Mouse (Mus musculus) CD4-positive, CD25-positive, alpha-beta regulatory T cell, adult 4 months (primary cell): ENCODE data around the gene Large2. TPM values are rescaled to one million over a fixed set of nuclear protein-coding genes. Genes with fewer than 3 reads are reported as not detected.

Experiments
- ATAC-seq: one replicate; pipeline ENCODE4 v1.8.0; 2017
- polyA plus RNA-seq, 2 experiments: library from polyadenylated mRNA; unstranded; fragments of 100-300 nt; shearing (Covaris generic); gene quantifications; one replicate each; pipeline ENCODE4 v1.2.1; 2017

Gene Large2
- polyA plus RNA-seq, 2 experiments from 2014 or later, result not detected

DNA sequence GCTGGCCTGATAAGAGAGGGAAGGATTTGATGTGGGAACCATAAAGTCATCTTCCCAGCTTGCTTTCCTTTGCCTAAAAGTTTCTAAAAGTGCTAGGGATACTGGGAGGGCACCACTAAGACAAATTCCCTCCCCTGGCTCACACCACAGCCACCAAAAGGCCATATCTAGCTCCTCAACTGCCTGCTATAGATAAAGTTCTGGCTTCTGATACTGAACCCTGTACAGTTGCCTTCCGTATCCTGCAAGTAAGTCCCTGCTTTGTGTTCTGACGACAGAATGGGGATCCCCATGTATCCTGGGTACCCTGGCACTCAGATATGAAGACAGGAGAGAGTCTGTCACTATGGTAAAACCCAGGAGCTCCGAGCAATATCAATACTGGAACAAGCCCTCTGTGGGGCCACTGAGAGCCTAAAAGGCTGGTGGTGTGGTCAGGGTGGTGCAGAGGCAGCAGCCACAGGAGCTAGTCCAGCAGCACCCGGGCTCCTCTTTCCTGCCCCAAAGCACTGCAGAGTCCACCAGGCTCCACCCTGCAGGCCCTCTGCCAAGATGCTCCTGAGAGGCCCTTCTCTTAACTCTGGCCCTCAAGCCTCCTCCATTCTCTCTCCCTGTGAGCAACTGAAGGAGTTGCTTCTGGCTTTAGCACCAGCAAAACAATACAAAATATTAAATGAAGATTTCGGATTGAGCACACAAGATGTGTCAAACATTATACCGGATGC lies 15.7 kb upstream of the Large2 start:
- no peak for ATAC-seq

DNA sequence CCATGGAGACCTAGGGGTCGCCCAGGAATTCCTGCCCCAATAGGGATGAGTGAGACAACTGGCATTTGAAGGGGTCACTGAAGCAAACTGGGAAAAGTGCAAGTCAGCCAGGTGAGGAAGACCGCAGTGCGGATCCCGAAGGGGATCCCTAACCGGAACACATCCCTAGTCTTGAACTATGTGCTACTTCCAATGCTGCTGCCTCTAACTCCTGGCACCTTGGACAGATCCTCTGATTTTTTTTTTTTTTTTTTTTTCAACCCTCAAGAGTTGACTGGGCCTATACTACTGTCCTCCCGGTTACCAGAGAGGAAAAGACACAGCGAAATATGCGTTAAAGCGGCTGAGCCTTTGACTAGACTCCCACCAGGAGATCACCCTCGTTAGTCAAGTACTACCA lies 15.0 kb upstream of the Large2 start:
- no peak for ATAC-seq

DNA sequence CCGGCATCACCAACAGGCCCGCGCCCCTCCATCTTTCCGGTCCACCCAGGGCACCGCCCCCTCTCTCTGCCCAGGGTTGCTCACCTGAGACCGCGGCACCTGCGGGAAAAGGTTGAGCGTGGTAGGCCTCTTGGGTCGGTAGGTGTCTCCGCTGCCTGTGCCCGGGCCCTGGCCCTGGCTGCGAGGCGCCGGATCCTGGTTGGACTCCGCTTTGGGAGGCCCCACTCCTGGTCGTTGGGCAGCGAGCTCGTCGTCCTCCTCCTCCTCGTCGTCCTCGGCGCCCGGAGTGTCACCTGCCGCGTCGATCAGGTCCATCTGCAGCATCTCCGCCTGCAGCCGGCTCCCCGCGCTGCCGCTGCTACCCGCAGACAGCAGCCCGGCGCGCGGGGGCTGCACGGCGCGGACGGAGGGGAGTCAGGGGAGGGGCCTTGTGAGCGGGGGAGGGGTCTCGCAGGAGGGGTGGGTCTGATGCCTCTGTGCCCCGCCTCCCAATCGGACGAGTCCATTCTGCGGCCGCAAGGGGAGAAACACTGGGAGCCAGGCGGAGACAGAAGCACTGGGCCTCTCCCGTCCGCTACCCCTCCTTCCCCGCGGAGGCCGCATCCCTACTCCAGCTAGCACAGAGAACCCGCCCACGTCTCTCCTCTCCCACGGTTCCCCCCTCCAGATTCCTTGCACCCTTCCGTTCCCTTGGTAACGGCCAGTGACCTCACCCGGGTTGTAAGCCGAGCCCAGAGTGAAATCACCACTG lies 14.4 kb upstream of the Large2 start:
- peak; percentile 55 for ATAC-seq

DNA sequence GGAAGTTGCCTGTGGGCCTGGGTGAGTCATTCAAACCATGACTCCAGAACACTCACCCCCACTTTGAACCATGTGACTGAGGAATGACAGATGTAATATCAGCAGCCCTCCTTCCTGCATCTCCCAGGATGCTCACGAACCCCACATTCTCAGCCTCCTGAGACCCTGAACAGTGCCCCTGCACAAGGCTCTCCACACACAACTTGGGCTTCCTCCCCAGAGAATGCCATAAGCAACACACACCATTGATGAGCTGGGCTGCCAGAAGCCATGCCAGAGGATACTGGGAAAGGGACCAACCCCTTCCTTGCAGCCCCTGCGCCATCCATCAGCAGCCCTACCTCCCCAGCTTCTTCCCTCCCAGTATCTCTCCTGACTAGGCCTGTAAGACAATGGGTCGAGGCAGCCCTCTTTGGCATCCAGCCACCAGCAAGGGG lies 13.4 kb upstream of the Large2 start:
- no peak for ATAC-seq

DNA sequence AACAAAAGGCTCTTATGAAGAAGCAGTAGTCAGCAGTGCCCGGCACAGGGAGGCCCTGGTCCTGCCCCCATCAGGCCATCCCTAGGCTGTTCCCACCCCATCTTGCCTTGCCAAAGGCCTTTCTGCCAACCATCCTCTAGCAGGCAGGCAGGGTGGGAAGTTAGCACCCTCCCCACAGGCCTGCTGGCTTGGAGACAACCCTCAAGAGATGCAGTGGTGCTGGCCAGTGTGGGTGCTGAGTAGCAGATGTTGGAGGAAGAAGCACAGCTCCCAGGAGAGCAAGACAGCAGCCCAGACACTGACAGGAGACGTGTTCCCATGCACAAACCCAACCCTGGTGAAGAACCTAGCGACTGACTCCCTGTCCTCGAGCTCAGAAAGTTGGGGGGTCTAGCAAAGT lies 13.0 kb upstream of the Large2 start:
- ATAC-seq, result no peak

DNA sequence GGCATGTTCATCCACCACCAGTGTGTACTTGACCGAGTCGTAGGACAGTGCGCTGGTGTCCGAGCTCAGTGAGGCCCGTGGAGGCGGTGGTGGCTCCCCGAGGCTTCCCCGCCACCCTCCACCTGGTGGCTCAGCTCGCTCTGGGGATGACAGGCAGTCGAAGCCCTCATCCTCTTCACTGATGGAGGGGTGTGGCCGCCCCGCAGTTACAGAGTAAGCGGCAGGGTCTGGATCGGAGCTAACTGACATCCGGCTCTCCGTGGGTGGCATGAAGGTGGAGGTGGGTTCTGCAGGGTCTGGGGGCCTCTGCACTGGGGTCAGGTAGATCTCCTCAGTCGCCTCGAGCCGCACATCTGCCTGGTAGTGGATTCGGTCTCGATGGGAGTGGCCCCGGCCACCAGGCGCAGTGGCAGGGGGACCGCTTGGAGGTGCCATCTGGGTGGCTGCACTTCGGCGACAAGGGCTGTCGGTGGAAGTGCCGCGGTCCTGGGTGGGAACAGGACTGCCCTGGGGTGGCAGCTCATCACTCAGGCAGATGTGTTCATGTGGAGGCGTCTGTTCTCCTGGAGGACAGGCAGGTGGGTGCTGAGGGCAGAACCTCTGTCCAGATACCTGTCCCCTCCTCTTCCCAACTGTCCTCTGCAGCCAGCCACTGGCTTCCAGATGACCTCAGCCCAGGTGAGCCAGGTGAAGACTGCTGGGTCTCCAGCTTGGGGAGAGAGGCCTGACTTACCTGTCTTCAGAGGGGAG lies 12.3 kb upstream of the Large2 start:
- ATAC-seq, result no peak

DNA sequence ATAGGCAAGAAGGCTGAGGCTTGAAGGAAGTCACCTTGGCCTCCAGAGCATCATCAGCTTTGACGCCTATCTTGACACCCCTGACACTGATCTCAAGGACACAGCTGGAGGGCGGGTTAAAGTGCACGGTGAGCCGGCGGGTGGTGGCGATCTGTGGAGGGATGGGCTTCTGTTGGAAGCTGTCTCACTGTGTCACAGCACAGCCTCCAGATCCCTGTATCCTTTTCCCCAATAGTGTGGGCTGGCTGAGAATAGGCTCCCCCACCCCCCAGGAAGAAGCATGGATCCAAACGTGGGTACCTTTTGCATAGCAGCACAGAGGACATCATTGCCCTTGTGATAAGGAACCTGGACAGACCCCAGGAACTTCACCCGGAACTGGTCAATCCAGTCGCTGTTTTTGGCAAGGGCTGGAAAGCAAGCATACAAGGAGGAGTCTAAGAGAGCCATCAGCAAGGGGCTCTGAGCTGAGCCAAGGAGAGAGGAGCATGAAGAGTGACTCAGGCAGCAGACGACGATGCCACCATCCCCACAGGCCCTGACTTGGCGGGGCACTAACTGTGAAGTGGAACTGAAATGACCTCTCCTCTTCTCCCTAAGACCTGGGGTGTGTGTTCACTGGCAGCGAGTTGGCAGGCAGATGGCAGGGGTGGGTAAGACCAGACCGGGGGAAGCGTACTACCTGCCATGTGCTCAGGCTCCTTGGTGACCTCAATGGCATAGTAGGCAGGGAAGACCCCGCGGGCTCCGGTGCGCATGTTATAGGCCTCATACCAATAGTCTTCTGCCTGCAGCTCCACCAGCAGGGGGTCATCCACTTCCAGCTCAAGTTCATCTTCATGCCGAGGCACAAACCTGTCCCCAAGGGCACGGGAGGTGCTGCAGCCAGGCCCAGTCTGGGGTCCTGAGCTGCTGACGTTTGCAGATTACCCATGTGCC lies 10.7 kb upstream of the Large2 start:
- no peak for ATAC-seq

DNA sequence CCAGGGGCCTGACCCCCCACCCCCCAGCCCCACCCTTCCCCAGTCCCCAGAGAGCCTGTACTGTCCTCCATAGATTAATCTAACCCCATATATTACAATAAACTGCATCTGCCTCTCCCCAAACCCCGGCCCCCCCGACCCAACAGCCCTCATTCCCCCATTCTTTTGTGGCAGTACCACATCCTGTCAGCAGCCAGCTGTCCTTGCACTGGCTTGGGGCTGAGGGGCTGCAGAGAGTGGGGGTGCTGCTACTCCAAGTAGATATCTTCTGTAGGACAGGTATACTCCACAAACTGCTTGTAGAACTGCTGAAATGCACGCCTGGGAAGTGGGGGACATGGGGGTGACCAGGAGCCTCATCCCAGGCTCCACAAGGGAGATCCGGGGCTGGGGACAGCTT lies 9.4 kb upstream of the Large2 start:
- ATAC-seq, result no peak

DNA sequence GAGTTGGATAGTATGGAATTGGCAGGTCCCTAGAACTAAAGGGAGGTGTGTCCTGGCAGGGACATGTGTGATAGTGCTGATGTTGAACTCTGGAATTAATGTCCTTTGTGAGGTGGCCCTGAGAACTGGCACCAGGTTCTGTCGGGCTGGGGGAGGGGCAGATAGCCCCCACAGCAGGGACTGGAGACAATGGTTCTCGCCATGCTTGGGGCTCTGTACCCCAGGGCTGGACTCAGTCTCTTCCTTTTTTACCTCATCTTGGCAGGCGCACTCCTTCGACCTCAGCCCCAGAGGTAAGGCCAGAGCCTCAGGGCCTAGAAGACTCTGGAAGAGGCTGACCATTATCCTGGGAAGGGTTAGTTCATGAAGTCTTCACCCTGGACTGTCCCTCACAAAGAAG lies 8.1 kb upstream of the Large2 start:
- ATAC-seq, result no peak

DNA sequence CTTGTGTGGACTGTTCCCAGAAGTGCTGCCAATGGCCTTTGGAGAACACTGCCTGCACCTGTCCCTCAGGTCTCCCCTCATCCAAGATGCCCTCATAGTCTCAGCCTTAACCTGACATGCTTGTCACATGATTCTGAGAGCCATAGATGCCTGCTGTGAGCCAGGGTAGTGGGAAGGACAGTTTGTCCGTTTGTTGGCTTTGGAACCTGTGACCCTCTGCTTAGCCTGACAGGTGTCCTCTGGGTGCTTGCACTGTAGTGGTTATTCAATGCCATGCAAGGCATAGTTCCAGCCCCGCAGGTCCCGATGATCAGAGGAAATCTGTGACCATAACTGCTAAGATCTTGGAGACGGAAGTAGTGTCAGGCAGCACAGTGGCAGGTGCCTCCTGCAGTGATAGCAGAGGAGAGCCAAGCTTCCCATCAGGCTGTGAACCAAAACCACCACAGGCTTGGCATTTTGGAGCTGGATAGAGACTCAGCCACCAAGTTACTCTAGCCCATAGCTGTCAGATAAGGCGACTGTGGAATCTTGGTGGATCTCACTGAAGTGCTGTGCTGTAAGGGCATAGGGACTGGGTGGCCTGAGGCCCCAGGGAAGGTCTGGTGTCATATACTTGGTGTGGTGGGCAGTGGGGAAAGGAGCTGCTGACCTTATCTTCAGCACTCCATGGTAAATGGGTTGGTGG lies 7.4 kb upstream of the Large2 start, which contains the start of gene 1700029I15Rik:
TSS of gene 1700029I15Rik (plus strand) at position 638 of the 688 bp plus-strand sequence.
- no peak for ATAC-seq

DNA sequence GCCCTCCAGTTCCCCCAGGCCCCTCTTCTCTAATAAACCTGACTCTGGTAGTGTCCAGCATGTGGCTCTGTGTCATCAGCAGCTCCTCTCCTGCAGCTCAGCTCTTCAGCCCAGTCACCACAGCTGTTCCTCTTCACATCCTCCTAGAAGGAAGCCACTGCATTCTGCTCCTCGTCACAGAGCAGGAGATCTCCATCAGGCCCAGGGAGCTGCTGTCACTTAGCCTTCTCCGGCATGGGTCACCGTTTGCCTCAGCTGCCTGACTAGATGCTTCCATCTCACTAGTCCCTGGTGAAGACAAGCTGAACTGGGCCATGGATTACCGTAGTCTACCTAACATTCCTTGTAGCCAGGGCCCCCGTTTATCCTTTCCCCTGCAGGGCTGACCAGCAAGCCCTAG lies 6.5 kb upstream of the Large2 start:
- no peak for ATAC-seq

DNA sequence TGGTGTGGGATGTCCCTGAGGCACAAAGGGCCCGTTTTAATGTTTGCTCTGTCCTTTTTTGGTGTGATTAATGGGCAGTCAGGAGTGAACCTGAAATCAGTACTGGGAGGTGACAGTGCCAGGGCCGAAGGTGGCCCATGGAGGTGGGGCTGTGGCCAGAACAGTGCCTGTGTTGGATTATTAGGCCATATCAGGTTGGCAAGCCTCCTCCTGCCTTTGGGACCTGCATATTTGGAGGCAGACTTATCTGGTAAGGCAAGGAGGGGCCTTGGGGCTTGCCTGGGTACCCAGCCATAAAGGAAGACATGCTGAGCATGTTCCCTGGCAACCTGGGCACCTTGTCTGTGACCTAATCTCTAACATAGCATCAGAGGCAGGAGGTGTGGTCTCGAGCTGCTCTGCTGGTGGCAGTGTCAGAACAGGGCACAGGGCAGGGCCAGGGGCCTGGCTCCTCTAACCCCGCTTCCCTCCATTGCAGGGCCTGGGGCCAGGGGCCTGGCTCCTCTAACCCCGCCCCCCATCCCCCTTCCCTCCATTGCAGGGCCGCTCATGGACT lies 5.9 kb upstream of the Large2 start:
- no peak for ATAC-seq

DNA sequence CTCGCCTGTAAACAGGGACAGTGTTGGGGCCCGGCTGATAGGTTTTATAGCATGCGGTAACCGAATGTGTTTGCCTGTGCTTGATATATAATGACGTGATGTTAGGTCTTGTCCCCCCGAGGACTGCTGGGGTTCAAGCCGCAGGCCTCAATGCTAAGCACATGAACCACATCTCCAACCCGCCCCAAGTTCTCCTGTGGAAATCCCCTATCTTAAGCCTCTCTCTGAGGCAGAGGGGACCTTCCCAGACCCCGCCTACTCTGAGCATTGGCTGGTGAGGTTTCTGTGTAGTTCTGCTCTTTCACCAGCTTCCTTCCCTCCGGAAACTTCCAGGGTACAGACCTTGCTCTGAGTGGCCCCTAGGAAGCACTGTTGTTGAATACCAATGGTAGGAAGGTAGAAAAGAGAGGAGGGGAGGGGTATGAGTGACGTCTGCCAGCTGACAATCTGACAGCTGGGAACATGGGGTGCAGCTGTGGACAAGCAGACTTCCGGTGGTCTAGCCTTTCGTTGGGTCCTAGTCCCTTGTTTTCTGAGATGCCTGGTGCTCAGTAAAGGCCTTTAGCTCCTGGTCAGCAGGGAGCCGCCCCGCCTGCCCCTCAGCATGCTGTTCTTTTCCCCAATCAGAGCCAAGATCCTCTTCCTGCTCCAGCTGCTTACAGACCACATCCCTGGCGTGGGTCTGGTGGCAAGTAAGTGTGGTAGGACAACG lies 5.3 kb upstream of the Large2 start:
- ATAC-seq, result peak; percentile 49

DNA sequence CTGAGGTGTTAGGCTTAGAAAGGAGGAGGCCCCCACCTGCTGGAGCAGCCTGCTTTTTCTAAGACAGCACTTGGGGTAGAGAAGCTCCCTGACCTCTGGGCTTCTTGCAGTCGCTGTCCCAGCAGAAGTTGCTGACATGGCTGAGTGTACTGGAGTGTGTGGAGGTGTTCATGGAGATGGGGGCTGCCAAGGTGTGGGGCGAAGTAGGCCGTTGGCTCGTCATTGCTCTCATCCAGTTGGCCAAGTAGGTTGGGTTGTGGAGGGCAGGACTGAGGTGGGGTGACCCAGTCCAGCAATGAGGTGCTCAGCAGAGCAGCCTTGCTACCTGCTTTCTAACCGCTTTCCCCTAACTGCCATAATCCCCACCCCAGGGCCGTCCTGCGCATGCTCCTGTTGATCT lies 2.7 kb upstream of the Large2 start:
- no peak for ATAC-seq

DNA sequence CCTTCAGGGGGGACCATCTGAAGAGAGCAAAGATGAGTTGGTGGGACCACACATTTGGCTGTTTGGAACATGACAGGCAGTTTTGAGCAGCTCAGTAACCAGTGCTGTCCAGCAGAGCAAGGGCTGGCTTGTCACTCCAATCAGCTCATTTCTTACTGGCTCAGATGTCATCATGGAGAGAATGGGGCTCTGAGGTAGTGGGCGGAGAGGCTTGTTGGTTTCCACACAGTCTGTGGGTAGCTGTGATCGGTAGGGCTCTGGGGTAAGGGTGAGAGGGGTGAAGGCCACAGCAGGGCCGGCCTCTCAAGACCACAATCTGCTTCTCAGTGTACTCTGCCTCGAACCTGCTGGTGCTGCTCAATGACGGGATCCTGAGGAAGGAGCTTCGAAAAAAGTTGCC lies 1.6 kb upstream of the Large2 start:
- ATAC-seq, result no peak

DNA sequence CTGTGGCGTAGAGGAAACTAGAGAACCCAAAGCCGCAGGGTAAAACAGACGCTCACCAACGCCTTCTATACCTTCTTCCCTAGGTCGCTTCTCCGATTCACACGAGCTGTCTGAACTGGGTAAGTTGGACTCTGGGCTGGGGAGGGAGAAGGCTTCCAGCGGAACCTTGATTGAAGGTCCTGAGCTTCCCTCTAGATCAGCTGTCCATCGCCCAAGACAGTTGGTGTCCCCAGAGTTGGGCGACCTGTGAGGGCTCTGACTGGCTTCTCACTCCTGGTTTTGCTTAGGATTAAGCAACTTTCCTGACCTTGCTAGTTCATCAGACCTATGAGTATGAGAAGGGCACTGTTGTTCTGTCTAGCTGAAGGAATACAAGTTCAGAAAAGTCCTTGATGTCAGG lies 1.1 kb upstream of the Large2 start:
- no peak for ATAC-seq

DNA sequence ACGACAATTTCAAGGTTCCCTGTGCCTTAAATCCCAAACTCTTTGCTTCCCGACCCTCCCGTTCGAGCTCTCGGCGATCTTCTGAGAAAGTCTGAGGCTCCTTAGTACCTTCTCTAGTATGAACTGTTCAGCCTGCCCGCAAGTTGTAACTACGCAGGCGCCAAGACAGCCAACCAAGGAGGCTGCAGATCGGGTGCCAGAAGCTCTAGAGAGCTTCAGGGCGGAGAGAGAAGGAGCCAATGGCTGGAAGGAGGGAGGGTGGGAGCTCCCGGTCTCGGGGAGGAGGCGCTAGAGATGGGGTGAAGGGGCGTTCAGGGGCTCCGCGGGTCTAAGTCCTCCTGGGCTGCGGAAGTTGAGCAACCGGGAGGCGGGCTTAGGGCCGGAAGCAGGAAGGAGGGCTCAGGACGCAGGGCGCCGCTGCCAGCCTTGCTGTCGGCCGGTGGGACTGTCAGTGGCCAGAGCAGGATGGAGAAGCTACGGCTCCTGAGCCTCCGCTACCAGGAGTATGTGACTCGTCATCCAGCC lies 492 bp upstream of the Large2 start:
- ATAC-seq, result peak; percentile 87

DNA sequence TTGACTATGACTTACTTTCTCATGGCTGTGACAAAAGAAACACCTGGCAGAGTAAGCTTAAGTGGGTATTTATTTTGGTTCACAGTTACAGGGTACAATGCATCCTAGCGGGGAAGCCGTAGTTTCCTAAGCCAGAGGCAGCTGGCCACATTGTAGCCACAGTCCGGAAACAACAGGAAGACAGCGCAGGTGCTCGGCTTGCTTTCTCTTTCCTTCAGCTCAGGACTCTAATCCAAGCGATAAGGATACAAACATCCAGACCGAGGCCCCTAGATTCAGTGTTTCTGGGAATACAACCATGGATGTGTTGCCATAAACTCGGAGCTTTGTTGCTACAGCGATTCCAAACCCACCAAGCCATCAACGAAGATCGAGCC lies 1.2 kb downstream of the Large2 start:
- no peak for ATAC-seq

DNA sequence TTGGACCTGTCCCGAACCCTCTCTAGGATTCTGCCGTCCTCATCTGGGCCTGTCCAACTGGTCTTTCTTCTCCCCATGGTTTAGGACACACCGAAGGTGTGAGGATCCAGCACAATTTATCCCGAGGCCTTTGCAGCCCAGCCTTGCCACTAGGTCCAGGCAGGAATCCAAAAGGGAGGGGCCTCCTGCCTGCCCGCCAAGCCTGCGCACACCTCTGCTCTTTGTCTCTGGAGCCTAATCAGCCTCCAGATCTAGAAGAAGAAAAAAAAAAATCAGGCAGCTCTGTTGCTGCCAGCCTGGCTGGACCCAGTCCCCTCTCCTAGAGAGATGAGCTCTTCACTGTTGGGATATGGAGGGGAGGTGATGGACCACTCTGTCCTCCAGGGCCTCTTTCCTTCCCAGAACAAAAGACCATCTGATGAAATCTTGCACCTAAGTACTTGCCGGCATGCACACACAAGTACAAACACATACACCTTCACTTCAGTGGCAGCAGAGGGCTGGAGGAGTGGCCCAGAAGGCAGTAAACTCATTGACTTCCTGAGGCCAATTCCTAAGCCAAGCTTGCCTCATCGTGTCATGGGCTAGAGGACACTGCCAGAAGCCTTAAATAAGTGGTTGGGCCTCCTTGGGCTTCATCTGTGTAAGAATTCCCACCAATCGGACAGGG lies 1.8 kb downstream of the Large2 start:
- ATAC-seq, result no peak
